In the genomic region with DNA sequence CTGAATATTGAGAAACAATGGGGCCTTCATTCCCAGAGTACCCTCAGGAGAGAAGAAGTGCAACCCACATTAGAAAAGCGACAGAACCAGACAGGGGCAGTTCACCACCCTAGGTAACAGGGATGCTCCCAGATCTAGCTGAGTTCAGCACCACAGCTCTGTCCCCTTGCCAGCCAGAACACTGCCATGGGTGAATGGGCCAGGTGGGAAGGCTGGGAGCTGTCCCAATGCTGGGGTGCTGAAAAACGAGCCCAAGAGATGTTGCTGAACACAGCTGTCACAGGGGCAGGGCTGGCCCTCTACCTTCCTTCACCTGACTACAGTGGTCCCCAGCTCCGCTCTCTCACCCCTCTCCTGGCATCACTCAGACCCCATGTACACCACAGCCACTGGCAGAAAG, we compare ENCODE assay signal across 9 mouse cellular contexts.
DNase-seq lines count a peak whose midpoint lies in the region; ATAC-seq lines count a peak whose summit lies in the region.
"Had no signal": no experiment of that assay in that cellular context is flagged by ENCODE, and none has a peak within 500 bp of the region (broad histone marks: within the 10 kb centered on the region; RNA-seq: fewer than 3 reads in every experiment).

No protein-coding gene starts in this region.

- H3K4me1 ChIP-seq in kidney, embryonic 16.5 days (ENCODE audit: insufficient read depth, low read length), result peaks cover 12% of the 10 kb centered on the region

- H3K4me3 ChIP-seq in kidney, embryonic 16.5 days (ENCODE audit: low read length), result no peak overlapping the region
- H3K4me3 ChIP-seq: neural tube, embryonic 12.5 days had no signal

- no peaks in the 10 kb centered on the region for H3K27me3 ChIP-seq in kidney, embryonic 16.5 days (ENCODE audit: insufficient read depth, low read length)
- H3K27me3 ChIP-seq: neural tube, embryonic 12.5 days had no signal

- H3K36me3 ChIP-seq in kidney, embryonic 16.5 days (ENCODE audit: insufficient read depth, low read length), result no peaks in the 10 kb centered on the region
- H3K36me3 ChIP-seq: neural tube, embryonic 12.5 days had no signal

- ATAC-seq in kidney, embryonic 16.5 days (ENCODE audit: low FRiP score, low TSS enrichment), result no peak; the same call in 1 of the 2 replicates

- peak; percentile 40 for DNase-seq in kidney, adult 18-20 months
- DNase-seq in adrenal gland, adult (ENCODE audit: inconsistent age in 2 of 2, low spot score in 1 of 2), result peak; percentile 30 to 57
- peak; percentile 51 for DNase-seq in kidney, adult 9 months
- DNase-seq in retina, embryonic 14.5 days (ENCODE audit: low spot score), result peak; percentile 56
- no peak for DNase-seq in cerebellum, adult 9-10 months
- no peak for DNase-seq in spleen, postnatal 14 days (ENCODE audit: low spot score in 2 of 2)
- no peak for DNase-seq in urinary bladder, postnatal 36 days (ENCODE audit: low spot score in 2 of 2)

- H3K9me3 ChIP-seq in kidney, embryonic 16.5 days (ENCODE audit: low read length), result no peaks in the 10 kb centered on the region
- H3K9me3 ChIP-seq: neural tube, embryonic 12.5 days had no signal

- H3K27ac ChIP-seq in kidney, embryonic 16.5 days (ENCODE audit: low read length), result no peak overlapping the region
- H3K27ac ChIP-seq: neural tube, embryonic 12.5 days had no signal

- 12% methylated on average over 3 of the region's 3 CpGs for WGBS in kidney, embryonic 16.5 days

- no peak overlapping the region for H3K4me2 ChIP-seq in kidney, embryonic 16.5 days (replicated peaks; ENCODE audit: low read depth, low read length)
- H3K4me2 ChIP-seq: neural tube, embryonic 12.5 days had no signal

- no peak overlapping the region for H3K9ac ChIP-seq in kidney, embryonic 16.5 days (replicated peaks; ENCODE audit: low read length)
- H3K9ac ChIP-seq: neural tube, embryonic 12.5 days had no signal

Comparison
In these comparisons a context has a peak if more than half of its experiments do, and no peak if none do; other contexts are left out.
1. DNase-seq: peak in kidney, adult 18-20 months (single experiment), adrenal gland, adult (2 of 2), kidney, adult 9 months (single experiment) and retina, embryonic 14.5 days (single experiment); none in cerebellum, adult 9-10 months (single experiment), spleen, postnatal 14 days (0 of 2) and urinary bladder, postnatal 36 days (0 of 2).